Mouse (Mus musculus): ENCODE results near the gene Asb2. TPM values are rescaled to one million over a fixed set of nuclear protein-coding genes. Genes with fewer than 3 reads are reported as not detected.

Gene Asb2
- polyA plus RNA-seq, 1 experiment from 2014 or later = 23.6 TPM

GRCm38 (mm10) chr12:103331491-103331890 lies 24.3 kb downstream of the Asb2 start:
- no peaks in the 10 kb centered on the region for H3K36me3 ChIP-seq (ENCODE audit: control insufficient read depth, insufficient read depth, low read length)
- no peaks in the 10 kb centered on the region for H3K27me3 ChIP-seq (replicated peaks; ENCODE audit: control insufficient read depth, insufficient read depth, low read length)
- H3K27ac ChIP-seq (ENCODE audit: low read length) = no peak overlapping the region
- no peak overlapping the region for H3K4me2 ChIP-seq (ENCODE audit: low read depth, low read length)
- H3K4me3 ChIP-seq (ENCODE audit: low read length) = no peak overlapping the region
- no peak overlapping the region for H3K9ac ChIP-seq (ENCODE audit: low read depth, low read length)
- WGBS = 62% methylated on average over 4 of the region's 4 CpGs
- H3K4me1 ChIP-seq (ENCODE audit: control insufficient read depth, insufficient read depth, low read length) = no peaks in the 10 kb centered on the region
- H3K9me3 ChIP-seq (ENCODE audit: control insufficient read depth, low read length) = no peaks in the 10 kb centered on the region
- no peak for ATAC-seq

- peaks cover 15% of the 10 kb centered on the region for H3K27me3 ChIP-seq (replicated peaks; ENCODE audit: control insufficient read depth, insufficient read depth, low read length)
- no peaks in the 10 kb centered on the region for H3K36me3 ChIP-seq (ENCODE audit: control insufficient read depth, insufficient read depth, low read length)
- 53% methylated on average over 7 of the region's 7 CpGs for WGBS
- no peak overlapping the region for H3K9ac ChIP-seq (ENCODE audit: low read depth, low read length)
- ATAC-seq = no peak
- H3K27ac ChIP-seq (ENCODE audit: low read length) = no peak overlapping the region
- H3K4me1 ChIP-seq (ENCODE audit: control insufficient read depth, insufficient read depth, low read length) = peaks cover 4% of the 10 kb centered on the region; the same call in 1 of the 2 replicates
- no peak overlapping the region for H3K4me2 ChIP-seq (ENCODE audit: low read depth, low read length)
- H3K4me3 ChIP-seq (ENCODE audit: low read length) = no peak overlapping the region
- H3K9me3 ChIP-seq (ENCODE audit: control insufficient read depth, low read length) = no peaks in the 10 kb centered on the region
Observed at GRCm38 (mm10) chr12:103328448-103329191, 27.2 kb downstream of the Asb2 start.

- Histone ChIP-seq H3K36me3 (ENCODE audit: control insufficient read depth, insufficient read depth, low read length) (no peaks in the 10 kb centered on the region), H3K27me3 (replicated peaks; ENCODE audit: control insufficient read depth, insufficient read depth, low read length) (peaks cover 15% of the 10 kb centered on the region), H3K9ac (ENCODE audit: low read depth, low read length) (no peak overlapping the region), H3K27ac (ENCODE audit: low read length) (no peak overlapping the region), H3K4me2 (ENCODE audit: low read depth, low read length) (no peak overlapping the region), H3K9me3 (ENCODE audit: control insufficient read depth, low read length) (no peaks in the 10 kb centered on the region), H3K4me1 (ENCODE audit: control insufficient read depth, insufficient read depth, low read length) (peaks cover 4% of the 10 kb centered on the region; the same call in 1 of the 2 replicates), H3K4me3 (ENCODE audit: low read length) (no peak overlapping the region)
- no peak for ATAC-seq
- WGBS = 38% methylated on average over 7 of the region's 7 CpGs
Observed at GRCm38 (mm10) chr12:103327107-103327506, 28.7 kb downstream of the Asb2 start.

- H3K36me3 ChIP-seq (ENCODE audit: control insufficient read depth, insufficient read depth, low read length) = no peaks in the 10 kb centered on the region
- no peak overlapping the region for H3K9ac ChIP-seq (ENCODE audit: low read depth, low read length)
- peaks cover 4% of the 10 kb centered on the region; the same call in 1 of the 2 replicates for H3K4me1 ChIP-seq (ENCODE audit: control insufficient read depth, insufficient read depth, low read length)
- 71% methylated on average over 4 of the region's 4 CpGs for WGBS
- H3K27me3 ChIP-seq (replicated peaks; ENCODE audit: control insufficient read depth, insufficient read depth, low read length) = peaks cover 15% of the 10 kb centered on the region
- no peak for ATAC-seq
- no peak overlapping the region for H3K4me3 ChIP-seq (ENCODE audit: low read length)
- no peaks in the 10 kb centered on the region for H3K9me3 ChIP-seq (ENCODE audit: control insufficient read depth, low read length)
- no peak overlapping the region for H3K4me2 ChIP-seq (ENCODE audit: low read depth, low read length)
- H3K27ac ChIP-seq (ENCODE audit: low read length) = no peak overlapping the region
Observed at GRCm38 (mm10) chr12:103326569-103326968, 29.2 kb downstream of the Asb2 start.

- 9% methylated on average over 60 of the region's 60 CpGs for WGBS
- peaks cover 4% of the 10 kb centered on the region; the same call in 1 of the 2 replicates for H3K4me1 ChIP-seq (ENCODE audit: control insufficient read depth, insufficient read depth, low read length)
- no peaks in the 10 kb centered on the region for H3K36me3 ChIP-seq (ENCODE audit: control insufficient read depth, insufficient read depth, low read length)
- peak overlapping the region; percentile 56 for H3K4me2 ChIP-seq (ENCODE audit: low read depth, low read length)
- H3K27me3 ChIP-seq (replicated peaks; ENCODE audit: control insufficient read depth, insufficient read depth, low read length) = peaks cover 15% of the 10 kb centered on the region
- 0 out of 2 replicates have a peak overlapping the region, but pooled peaks have one; percentile 40 for H3K9ac ChIP-seq (ENCODE audit: low read depth, low read length)
- ATAC-seq = peak; percentile 93
- H3K4me3 ChIP-seq (ENCODE audit: low read length) = peak overlapping the region; percentile 30
- H3K27ac ChIP-seq (ENCODE audit: low read length) = no peak overlapping the region
- H3K9me3 ChIP-seq (ENCODE audit: control insufficient read depth, low read length) = no peaks in the 10 kb centered on the region
Observed at GRCm38 (mm10) chr12:103325156-103325857, 30.5 kb downstream of the Asb2 start.

- H3K27me3 ChIP-seq (replicated peaks; ENCODE audit: control insufficient read depth, insufficient read depth, low read length) = peaks cover 15% of the 10 kb centered on the region
- H3K9me3 ChIP-seq (ENCODE audit: control insufficient read depth, low read length) = no peaks in the 10 kb centered on the region
- peaks cover 4% of the 10 kb centered on the region; the same call in 1 of the 2 replicates for H3K4me1 ChIP-seq (ENCODE audit: control insufficient read depth, insufficient read depth, low read length)
- 33% methylated on average over 3 of the region's 3 CpGs for WGBS
- H3K4me3 ChIP-seq (ENCODE audit: low read length) = no peak overlapping the region
- H3K36me3 ChIP-seq (ENCODE audit: control insufficient read depth, insufficient read depth, low read length) = no peaks in the 10 kb centered on the region
- H3K9ac ChIP-seq (ENCODE audit: low read depth, low read length) = no peak overlapping the region
- H3K4me2 ChIP-seq (ENCODE audit: low read depth, low read length) = no peak overlapping the region
- no peak overlapping the region for H3K27ac ChIP-seq (ENCODE audit: low read length)
- no peak for ATAC-seq
Observed at GRCm38 (mm10) chr12:103322801-103323200, 33.0 kb downstream of the Asb2 start.

GRCm38 (mm10) chr12:103315831-103316545 lies 39.8 kb downstream of the Asb2 start:
- Histone ChIP-seq H3K27ac (ENCODE audit: low read length) (no peak overlapping the region), H3K9ac (ENCODE audit: low read depth, low read length) (no peak overlapping the region), H3K4me2 (ENCODE audit: low read depth, low read length) (no peak overlapping the region), H3K36me3 (ENCODE audit: control insufficient read depth, insufficient read depth, low read length) (no peaks in the 10 kb centered on the region), H3K9me3 (ENCODE audit: control insufficient read depth, low read length) (no peaks in the 10 kb centered on the region), H3K4me3 (ENCODE audit: low read length) (no peak overlapping the region), H3K27me3 (replicated peaks; ENCODE audit: control insufficient read depth, insufficient read depth, low read length) (peaks cover 22% of the 10 kb centered on the region), H3K4me1 (ENCODE audit: control insufficient read depth, insufficient read depth, low read length) (no peaks in the 10 kb centered on the region)
- no peak for ATAC-seq
- WGBS = 41% methylated on average over 20 of the region's 20 CpGs

GRCm38 (mm10) chr12:103314640-103315361 lies 41.0 kb downstream of the Asb2 start:
- Histone ChIP-seq H3K9ac (ENCODE audit: low read depth, low read length) (no peak overlapping the region), H3K4me1 (ENCODE audit: control insufficient read depth, insufficient read depth, low read length) (no peaks in the 10 kb centered on the region), H3K27ac (ENCODE audit: low read length) (no peak overlapping the region), H3K27me3 (replicated peaks; ENCODE audit: control insufficient read depth, insufficient read depth, low read length) (peaks cover 22% of the 10 kb centered on the region), H3K36me3 (ENCODE audit: control insufficient read depth, insufficient read depth, low read length) (no peaks in the 10 kb centered on the region), H3K4me2 (ENCODE audit: low read depth, low read length) (0 out of 2 replicates have a peak overlapping the region, but pooled peaks have one; percentile 18), H3K9me3 (ENCODE audit: control insufficient read depth, low read length) (no peaks in the 10 kb centered on the region), H3K4me3 (ENCODE audit: low read length) (no peak overlapping the region)
- WGBS = 8% methylated on average over 25 of the region's 25 CpGs
- no peak for ATAC-seq

All from intestine, embryonic 16.5 days (tissue).